Mouse (Mus musculus) E14TG2a.4 (cell line): ENCODE results near the gene Ank2.

ENCODE experiments used
- CTCF ChIP-seq: conservative IDR thresholded peaks from 2 replicates; pipeline ENCODE4 v1.5.1; 2014; ENCODE audit warnings: low read length
- NANOG ChIP-seq: IDR thresholded peaks from 2 replicates; pipeline ENCODE4 v1.6.1; 2014; ENCODE audit warnings: borderline replicate concordance, low read length, mixed read lengths
- POU5F1 ChIP-seq: IDR thresholded peaks from 2 replicates; pipeline ENCODE4 v1.6.1; 2014; ENCODE audit warnings: low read length, borderline replicate concordance

GRCm38 (mm10) chr3:127015596-127015995 is 483.6 kb downstream of the Ank2 start:
- no peak for TF ChIP-seq CTCF
- no peak for TF ChIP-seq POU5F1
- TF ChIP-seq NANOG = no peak
